Mouse (Mus musculus) urinary bladder, postnatal 36 days (tissue): ENCODE results near the gene Pgf.

Experiments used
- DNase-seq, 2 experiments: peaks; one replicate each; pipeline ENCODE4 v3.0.0; 2022; ENCODE audit warnings: low spot score in 2 of 2, mixed read lengths in 1 of 2

Gene Pgf

DNA sequence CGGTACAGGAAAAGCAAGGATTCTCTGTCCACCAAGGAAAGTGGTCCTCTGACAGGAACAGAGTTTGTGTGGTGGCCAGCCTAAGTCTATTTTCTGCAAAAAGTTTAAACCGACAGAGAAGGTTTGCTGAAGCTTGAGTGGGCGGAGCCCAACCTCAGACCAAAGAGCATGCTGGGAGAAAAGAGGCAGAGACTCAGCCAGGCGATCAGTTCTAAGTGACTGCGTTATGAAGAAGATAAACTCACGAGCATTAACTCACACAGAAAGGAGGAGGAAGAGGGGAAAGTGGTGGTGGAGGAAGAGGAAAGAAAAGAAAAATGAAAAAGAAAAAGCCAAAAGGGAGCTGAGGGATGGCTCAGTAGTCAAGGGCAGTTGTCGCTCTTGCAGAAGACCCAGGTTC lies 12.7 kb upstream of the Pgf start:
- no peak for DNase-seq

DNA sequence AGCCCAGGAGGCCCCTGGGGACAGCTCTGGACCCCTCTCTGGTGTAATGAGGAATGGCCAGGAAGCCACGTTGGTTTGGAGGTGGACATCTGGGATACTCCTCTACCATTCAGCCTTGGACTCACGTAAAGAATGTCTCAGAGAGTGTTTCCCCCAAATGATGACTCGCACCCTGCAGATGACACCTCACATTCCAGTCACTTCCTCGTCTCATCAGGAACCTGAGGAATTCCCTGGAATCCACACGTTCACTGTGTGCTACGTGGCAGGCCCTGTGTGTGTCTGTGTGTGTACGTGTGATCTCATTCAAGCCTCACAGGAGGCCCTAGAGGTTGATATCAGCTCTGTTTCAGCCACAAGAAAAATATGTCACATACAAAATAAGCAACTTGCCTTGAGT lies 8.8 kb upstream of the Pgf start:
- DNase-seq: no peak

DNA sequence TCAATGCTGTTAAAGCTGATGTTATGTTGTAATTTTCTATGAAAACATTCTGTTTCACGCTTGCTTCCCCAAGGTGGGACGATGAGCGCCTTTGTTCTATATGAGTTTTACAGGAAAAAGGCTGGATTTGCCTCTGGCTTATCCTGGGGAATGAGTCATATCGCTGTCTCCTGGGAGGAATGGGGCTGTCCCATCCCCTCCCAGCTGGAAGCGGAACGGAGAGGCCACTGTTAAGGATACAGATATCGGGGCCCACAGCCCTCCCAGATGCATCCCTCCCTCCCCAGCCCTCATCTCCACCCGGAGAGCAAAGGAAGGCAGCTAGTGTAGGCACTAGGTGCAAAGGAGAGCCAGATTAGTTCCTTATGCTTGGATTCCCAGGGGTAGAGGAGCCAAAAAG lies 8.2 kb upstream of the Pgf start:
- no peak for DNase-seq

DNA sequence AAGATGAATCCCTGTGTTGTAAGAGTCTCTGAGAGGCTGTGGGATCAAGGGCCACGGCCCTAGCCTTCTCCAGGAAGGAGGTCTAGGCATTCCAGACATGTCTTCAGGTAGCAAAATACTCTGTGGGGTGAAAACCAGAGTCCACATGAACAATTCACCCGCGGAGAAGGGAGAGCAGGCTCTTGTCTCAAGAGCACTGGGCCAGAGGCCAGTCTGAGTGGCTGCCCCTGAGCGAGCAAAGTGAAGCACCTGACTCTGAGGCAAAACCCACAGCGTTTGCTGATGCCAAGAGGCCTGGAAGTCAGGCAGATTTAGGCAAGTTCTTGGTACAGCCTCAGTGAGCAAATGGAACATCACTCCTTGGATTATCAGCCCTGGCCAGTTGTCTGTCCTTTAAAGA lies 6.5 kb upstream of the Pgf start:
- DNase-seq: no peak

DNA sequence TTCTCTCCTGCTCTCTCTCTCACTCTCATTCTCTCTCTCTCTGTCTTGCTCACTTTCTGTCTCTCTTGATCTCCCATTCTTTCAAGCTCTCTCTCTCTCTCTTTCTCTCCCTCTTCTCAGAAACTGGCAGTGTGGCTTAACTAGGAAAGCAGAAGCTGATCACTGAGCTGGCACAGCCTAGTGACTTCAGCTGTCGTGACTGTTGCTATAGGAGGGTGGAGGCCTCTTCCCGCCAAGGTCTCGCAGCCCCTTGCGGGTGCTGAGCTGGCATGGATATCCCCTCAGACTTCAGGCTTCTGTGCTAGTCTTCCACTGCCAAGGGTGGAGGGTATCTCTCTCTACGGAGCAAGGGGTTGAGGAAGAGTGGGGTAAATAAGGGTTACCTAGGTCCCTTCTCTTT lies 5.3 kb upstream of the Pgf start:
- no peak for DNase-seq

DNA sequence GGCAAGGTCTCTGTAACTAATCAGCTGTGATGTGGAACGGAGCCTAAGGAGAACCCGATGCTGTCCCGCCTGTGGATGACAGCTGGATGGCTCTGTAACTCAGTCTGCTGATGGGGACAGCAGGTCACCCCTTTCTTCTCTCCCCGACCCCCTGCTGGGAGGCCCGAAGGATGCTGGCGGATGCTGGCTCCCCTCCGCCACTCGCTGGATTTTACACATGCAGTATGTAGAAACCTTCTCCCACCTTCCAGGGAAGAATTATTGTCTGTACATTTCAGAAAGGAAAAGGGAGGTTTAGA lies 4.7 kb upstream of the Pgf start:
- DNase-seq: no peak

DNA sequence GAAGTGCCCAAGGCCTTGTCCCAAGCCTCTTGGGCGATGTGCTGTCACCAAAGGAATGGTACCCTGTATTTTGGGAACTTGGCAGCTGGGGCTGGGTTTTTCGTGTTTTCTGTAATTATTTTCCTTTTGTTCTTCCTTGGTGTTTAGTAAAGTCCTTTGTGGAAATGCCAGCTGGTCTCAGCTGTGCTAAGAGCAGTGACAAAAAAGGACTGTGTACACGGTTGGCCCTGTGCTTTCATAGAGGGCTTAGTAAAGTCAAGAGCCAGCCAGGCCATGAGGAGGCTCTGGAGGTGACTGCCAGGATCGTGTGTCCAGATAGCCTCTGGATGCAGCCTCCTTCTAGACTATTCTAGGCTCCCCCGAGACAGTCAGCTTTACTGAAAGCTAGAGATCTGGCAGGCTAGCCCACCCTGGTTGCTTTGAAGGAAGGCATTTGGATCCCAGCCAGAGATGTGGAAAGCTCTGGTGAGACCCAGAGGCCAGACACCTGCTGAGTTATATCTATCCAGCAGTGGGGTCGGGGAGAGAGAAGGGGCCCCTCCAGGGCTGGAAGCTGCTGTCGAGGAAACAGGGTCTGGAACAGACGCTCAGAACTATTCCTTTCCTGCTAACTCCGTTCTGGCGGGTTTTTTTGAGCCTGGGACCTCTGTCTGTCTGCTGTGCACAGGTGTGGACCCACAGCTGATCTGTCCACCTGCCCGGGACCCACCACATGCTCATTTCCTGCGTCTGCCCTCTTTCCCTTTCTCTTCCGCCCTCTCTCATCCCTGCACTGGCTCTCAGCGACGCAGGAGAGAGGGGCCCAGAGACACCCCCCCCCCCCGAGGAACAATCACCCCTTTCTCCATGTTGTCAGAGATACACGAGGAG lies 4.1 kb upstream of the Pgf start:
- no peak for DNase-seq

DNA sequence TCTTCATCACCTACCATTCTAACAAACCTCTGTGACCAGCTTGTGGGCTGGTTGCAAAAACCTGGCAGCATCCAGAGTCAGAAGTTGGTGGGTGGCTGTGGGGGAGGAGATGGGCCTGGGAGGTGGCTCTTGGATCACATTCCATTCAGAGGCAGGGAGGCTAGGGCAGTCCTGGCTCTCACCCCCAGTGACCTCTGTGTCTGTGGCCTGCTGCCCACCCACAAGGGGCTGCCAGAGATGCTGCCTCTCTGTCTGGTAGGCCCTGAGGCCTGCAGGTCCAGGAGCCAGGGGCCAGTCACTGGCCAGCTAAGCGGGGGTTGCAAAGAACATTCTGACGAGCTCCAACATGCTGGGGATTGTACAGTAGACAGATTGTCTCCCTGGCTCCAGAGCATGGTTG lies 704 bp upstream of the Pgf start:
- no peak for DNase-seq

DNA sequence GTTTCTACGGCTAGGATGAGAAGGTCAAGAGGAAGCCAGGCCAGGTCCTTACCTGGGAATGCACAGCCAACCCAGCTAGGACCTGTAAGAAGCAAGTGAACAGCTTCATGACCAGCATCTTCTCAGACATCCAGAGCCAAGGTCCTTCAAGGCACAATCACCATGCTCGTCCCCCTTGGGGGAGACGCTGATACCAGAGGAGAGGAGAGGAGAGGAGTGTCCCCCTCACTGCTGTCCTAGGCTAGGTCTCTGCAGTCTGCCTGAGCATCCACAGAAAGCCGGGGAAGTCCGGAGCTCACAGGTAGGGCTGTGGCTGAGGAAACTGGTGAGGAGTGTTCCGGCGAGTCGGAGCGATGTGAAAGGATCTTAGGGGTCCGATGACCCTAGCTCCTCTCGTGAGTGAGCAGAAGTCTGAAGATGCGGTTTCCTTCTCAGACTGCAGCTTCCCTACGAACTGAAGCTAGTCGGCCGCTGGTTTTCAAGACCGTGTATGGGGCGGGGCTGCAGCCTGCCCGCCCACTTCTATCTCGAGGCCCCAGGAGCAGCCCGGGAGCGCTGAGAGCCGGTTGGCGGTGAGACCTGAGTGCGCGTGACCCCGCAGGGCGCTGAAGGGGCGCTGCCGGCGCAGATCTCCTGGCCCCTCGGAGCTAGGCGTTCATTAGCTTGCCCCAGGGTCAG lies 605 bp downstream of the Pgf start:
- no peak for DNase-seq

DNA sequence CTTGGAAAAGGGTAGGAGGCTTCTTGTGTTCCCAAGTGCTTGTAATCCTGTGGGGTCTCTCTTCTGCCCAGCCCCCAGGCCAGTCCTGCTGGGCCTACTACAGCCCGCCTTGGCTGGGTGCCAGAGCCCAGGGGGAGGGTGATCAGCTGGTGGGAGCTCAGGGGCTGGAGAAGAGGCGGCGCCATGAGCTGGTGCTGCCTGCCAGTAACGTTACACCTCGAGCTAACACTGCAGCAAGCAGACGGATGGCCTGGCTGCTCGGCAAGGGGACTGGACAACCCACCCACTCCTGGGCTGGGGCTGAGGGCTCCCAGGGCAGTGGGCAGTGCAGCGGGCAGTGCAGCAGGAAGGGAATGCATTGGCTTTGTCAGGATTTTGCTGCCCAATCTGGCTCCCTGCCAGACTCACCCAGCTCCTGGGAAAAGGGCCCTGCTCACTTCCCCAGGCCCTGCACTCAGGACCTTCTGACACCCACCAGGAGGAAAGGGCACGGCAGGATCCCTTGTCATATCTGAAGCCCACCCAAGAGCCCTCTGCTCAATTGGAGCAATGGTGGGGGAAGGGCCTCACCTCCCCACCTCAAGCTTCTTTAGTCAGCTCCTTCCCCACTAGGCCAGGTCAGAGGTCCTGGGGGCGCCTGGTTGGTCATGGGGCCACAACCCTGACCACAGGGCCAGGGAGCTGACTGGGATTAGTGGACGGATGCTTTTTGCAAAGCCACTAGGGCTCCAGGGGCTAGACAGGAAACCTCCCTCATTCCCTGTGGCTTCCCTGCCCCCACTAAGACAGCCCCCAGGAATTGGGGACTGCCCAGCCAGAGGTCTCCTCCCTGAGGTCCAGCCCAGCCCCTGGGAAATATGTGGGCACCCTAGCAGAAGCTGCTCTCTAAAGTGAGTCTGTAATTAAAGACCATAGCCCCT lies 1.4 kb downstream of the Pgf start:
- DNase-seq: no peak

DNA sequence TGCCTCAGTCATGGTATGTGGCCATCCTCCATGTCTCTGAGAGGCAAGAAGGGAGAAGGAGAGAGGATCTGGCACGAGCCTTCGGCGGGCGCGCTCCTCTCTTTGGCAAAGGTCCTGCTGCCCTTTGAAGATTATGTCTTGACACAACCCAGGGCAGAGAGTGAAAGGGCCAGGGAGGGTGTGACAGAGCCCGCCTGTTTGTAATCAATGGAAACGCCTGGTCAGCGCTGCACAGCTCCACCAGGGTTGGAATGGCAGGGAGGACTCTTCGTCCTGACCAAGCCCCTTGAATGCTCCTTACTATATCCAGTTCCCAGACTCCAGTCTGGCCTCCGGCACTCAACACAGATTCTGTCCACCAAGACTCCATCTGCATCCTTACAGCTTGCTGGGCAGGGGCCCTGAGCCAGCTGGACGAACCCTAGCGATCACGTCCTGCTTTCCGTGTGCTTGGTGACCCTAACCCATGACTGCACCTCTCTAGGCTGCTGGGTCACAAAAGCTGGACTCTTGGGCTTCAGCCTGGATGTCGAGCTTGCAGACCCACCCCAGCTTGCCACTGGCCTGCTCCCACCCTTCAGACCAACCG lies 2.4 kb downstream of the Pgf start:
- no peak for DNase-seq

DNA sequence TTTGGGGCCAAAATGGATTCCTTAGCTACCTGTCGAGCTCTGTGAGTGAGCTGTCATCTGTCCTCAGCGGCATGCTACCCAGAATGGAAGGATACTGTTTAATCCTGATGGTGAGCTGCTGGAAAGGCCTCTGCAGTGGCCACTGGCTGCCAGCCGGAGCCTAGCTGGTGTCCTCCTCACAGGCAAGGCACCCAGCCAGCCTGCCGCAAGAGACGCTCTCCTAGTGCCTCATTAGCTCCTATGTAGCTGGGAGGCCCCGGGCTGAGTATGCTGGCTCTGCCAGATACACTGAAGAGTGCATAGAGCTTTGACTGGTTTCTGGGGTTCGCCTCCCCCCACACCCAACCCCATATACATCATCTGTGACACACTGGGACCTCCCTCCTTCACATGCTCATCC lies 3.6 kb downstream of the Pgf start:
- no peak for DNase-seq

DNA sequence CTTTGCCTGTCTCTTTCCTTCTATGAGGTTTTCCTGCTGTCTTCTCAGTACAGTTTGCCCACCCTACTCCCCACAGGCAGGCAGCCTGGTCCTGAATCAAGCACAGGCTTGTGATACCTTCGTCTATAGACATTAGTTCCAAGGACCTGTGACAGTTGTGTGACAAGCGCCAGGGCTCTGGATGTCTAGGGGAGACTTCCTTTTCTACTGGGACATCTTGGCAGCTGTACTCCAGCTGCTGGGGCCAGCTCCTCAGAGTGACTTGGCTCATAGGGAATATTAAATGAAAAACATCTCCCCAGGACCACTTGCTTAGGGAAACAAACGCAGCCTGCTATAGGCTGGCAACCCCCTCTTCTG lies 6.7 kb downstream of the Pgf start:
- DNase-seq: no peak

DNA sequence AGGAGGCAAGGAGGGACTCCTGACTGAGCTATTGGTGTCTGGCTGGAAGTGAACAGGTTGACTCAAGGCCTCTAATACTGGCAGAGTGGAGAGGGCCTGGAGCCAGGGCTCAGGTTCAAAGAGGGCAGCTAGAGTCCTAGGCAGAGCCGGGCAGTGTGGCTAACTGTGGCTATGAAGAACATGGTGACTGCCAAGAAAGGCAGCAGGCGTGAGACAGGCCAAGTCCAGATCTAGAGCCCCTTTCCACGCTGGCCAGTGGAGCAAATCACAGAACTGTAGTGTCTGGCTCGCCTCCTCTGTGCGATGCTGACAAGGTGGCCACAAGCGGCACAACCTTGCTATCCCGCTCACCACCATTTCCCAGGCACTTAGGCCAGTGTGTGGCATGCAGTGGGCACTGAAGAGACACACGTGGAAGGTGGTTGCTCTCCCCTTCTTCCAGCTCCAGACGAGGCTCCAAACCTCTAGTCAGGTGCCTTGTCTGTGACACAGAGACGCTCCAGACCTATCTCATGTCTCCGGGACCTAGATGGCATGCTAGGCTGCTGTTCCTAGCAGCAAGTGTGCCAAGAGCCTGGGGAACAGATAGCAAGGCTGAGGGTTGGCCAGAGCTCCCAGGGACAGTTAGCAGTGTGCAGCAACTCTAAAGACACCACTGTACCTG lies 7.2 kb downstream of the Pgf start:
- DNase-seq: no peak

DNA sequence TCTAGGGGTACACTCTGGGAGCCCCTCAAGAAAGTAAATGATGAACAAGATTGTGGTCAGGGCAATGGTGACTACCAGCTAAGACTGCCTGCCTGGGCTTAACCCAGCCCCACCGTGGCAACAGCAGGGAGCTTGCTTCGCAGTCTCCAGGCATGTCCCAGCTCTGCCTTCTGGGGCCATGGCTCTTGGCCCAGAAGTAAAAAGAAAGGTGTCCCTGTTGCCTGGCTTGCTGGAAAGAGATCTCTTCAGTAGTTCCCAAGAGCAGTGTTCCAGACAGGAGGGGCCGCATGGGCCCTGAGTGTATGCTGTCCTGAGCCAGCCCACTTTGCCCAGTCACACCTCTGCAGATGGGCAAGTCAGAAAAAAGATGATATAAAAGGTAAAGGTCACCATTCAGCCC lies 7.7 kb downstream of the Pgf start:
- no peak for DNase-seq

DNA sequence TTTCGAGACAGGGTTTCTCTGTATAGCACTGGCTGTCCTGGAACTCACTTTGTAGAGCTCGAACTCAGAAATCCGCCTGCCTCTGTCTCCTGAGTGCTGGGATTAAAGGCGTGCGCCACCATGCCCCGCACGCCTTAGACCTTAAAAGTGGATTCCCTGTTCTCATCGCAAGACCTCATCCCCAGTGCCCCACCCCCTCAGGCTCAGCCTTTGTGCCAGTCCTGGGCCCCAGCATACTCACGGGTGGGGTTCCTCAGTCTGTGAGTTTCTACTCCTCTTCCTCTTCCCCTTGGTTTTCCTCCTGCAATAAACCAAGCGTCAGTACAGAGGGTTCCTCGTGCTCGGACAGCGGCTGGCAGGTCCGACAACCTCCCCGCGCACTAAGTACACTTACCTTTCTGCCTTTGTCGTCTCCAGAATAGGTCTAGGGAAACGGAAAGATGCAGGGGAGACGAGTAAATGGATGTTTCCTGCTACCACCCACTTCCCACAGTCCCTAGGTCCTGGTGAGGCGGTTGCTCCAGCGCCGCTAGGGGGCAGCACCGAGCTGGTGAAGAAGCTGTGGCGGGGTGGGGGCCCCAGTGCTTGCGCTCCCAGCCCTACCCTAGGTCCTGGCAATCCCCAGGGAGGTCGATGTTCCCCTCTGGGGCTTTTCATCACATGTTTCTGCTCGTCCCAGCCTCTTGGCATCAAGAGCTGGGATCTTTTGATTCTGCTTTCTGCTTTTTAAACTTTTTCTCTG lies 8.3 kb downstream of the Pgf start:
- peak; percentile 71 to 79 for DNase-seq

DNA sequence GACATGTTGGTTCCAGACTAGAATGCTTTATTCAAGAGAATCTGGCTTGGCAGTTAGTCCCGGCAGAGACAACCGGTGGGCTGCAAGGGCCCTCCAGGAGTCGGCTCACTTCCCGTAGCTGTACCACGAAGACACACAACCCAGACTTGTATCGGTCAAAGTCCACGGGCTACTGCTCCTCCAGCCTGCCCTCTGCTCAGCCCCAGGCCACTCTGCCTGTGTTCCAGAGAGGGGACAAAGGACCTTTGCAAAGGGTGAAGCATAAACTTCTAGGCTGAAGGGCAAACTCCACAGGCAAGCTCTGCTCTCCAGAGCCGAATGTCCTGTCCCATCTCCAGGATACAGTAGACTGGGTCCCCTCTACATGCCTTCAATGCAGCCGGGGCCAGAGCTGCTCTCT lies 11.0 kb downstream of the Pgf start:
- DNase-seq: no peak

DNA sequence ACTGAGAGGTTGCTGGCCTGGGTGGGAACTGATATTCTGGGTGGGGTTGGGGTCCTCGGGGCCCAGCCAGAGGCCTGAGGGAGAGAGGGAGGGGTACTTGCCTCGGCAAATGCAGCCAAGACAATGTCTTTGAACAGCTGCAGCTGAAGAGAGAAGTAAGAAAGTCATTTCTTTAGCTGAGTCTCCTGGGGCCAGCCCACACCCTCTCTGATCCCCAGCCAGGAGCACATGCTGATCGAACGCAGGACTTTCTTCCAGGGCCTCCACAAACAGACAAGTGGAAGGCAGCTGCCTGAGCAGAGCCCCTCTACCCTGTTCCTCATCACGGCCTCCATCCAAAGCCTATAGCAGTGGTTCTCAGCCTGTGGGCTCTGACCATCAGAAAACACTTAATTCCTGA lies 12.6 kb downstream of the Pgf start:
- DNase-seq: no peak

DNA sequence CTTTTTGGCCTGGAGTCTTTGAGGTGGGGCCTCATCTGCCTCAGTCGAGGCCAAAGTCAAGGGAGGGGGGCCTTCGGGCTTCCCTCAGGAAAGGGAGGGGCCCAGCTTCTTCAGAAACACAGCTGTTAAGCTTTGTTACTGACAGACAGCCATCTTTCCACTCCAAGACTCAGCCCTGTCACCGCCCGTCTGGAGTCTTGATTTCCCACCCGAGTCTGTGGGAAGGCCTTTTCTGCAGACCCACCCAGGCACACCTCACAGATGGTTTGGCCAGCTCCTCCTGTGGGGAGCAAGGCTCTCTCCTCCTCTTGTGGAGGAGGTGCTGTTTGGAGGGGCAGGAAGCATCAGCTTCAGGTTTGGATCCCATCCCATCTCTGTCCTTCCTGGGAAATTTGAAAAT lies 18.0 kb downstream of the Pgf start:
- DNase-seq: no peak

DNA sequence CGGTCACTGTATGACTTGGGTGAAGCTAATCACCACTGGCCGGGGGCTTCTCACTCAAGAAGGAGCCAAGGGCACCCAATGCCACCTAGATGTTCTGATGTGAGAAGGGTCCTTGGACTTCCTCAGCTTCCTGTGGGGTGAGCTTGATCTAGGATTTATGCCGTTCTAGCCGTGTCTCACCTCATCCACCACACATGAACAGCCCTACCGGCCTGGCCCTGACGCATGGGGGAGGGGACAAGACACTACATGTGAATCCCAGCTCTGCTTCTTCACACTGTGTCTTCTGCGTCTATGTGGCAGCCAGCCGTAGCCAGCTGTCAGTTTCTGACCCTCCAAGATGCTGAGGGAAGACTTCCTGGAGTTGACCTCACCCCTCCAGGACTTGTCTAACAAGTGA lies 18.8 kb downstream of the Pgf start:
- DNase-seq: no peak

DNA sequence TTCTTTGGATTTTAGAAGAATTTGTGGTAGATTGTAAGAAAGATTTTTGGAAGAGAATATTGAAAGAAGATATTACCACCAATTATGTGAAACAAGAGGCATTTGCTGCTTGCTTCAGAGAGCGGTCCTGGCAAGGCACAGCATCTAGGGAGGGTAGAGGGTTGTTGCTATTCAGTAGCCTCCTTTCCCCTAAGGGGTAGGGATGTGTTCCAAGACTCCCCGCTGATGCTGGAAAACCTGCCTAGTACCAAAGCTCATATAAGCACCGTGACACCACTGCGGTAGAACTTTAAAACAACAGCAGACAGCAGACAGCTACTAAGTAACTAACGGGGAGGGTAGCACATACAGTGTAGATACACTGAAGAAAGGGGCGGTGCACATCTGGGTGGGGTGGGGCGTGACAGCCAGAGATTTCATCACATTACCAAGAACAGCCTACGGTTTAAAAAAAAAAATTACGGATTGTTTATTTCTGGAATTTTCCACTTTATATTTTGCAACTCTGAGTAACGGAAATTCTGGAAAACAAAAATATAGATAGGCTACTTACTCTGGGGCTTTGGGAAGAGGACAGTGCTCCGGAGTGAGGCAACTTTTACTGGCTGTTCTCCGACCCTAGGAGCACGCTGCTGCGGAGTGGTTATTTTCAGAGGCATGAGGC lies 19.7 kb downstream of the Pgf start:
- no peak for DNase-seq
